Mouse (Mus musculus): ENCODE measurements around the gene Gm20388. TPM values are rescaled to one million over a fixed set of nuclear protein-coding genes. Genes with fewer than 3 reads are reported as not detected.
A peak's percentile ranks its signal among the peaks of the same experiment; 100 is the strongest.
"Not testable (repeated sequence)": the region's sequence is repeated elsewhere in the genome, so short reads cannot be mapped to it uniquely, and the experiment has no call there.

Gm20388 gene
- polyA plus RNA-seq, 1 experiment from 2014 or later: not detected

- H3K4me3 ChIP-seq: peak overlapping the region; percentile 57
- ATAC-seq: no peak
- H3K4me1 ChIP-seq: peaks cover 28% of the 10 kb centered on the region
- peak overlapping the region; percentile 48 for H3K9ac ChIP-seq
- H3K27me3 ChIP-seq (replicated peaks): peaks cover 78% of the 10 kb centered on the region
- H3K4me2 ChIP-seq: peak overlapping the region; percentile 67
- H3K27ac ChIP-seq: no peak overlapping the region
- WGBS (ENCODE audit: insufficient replicate concordance): 17% methylated on average over 47 of the region's 47 CpGs
- no peaks in the 10 kb centered on the region for H3K36me3 ChIP-seq
- no peaks in the 10 kb centered on the region for H3K9me3 ChIP-seq (replicated peaks)
Measured at GRCm38 (mm10) chr8:121651308-121651873, 1740.8 kb downstream of the Gm20388 start.

- Histone ChIP-seq H3K4me1 (peaks cover 28% of the 10 kb centered on the region), H3K27me3 (replicated peaks) (peaks cover 84% of the 10 kb centered on the region), H3K4me2 (peak overlapping the region; percentile 67), H3K27ac (no peak overlapping the region), H3K36me3 (no peaks in the 10 kb centered on the region), H3K9ac (peak overlapping the region; percentile 48), H3K4me3 (peak overlapping the region; percentile 57), H3K9me3 (replicated peaks) (no peaks in the 10 kb centered on the region)
- no peak for ATAC-seq
- WGBS (ENCODE audit: insufficient replicate concordance): 1% methylated on average over 56 of the region's 56 CpGs
Measured at GRCm38 (mm10) chr8:121651874-121652361, 1741.3 kb downstream of the Gm20388 start.

GRCm38 (mm10) chr8:121652774-121653323 lies 1742.2 kb downstream of the Gm20388 start, which contains the start of gene Zcchc14:
Zcchc14 (minus strand) TSS chr8:121652901.
- ATAC-seq: peak; percentile 88
- H3K4me3 ChIP-seq: peak within 1 kb of the TSS; percentile 61
- peaks cover 92% of the 10 kb centered on the region for H3K27me3 ChIP-seq (replicated peaks)
- WGBS (ENCODE audit: insufficient replicate concordance): 3% methylated on average over 63 of the region's 67 CpGs
- H3K9me3 ChIP-seq (replicated peaks): no peaks in the 10 kb centered on the region
- peak within 1 kb of the TSS; percentile 60; the same call in 1 of the 2 replicates for H3K27ac ChIP-seq
- H3K9ac ChIP-seq: peak within 1 kb of the TSS; percentile 58
- H3K4me1 ChIP-seq: peaks cover 22% of the 10 kb centered on the region
- H3K36me3 ChIP-seq: no peaks in the 10 kb centered on the region
- peak within 1 kb of the TSS; percentile 67 for H3K4me2 ChIP-seq

GRCm38 (mm10) chr8:121653340-121654019 lies 1742.8 kb downstream of the Gm20388 start:
- ATAC-seq: no peak
- WGBS (ENCODE audit: insufficient replicate concordance): 7% methylated on average over 31 of the region's 31 CpGs

GRCm38 (mm10) chr8:121654131-121654530 lies 1743.5 kb downstream of the Gm20388 start:
- peaks cover 17% of the 10 kb centered on the region for H3K4me1 ChIP-seq
- 61% methylated on average over 4 of the region's 4 CpGs for WGBS (ENCODE audit: insufficient replicate concordance)
- H3K9ac ChIP-seq: no peak overlapping the region
- H3K4me2 ChIP-seq: no peak overlapping the region
- no peaks in the 10 kb centered on the region for H3K9me3 ChIP-seq (replicated peaks)
- no peak overlapping the region for H3K4me3 ChIP-seq
- no peak overlapping the region for H3K27ac ChIP-seq
- no peak for ATAC-seq
- H3K36me3 ChIP-seq: no peaks in the 10 kb centered on the region
- peaks cover 90% of the 10 kb centered on the region for H3K27me3 ChIP-seq (replicated peaks)

More at GRCm38 (mm10) chr8:121653340-121654019, 1742.8 kb downstream of the Gm20388 start:
- Histone ChIP-seq H3K36me3 (no peaks in the 10 kb centered on the region), H3K9ac (peak overlapping the region; percentile 37; the same call in 1 of the 2 replicates), H3K9me3 (replicated peaks) (no peaks in the 10 kb centered on the region), H3K27me3 (replicated peaks) (peaks cover 94% of the 10 kb centered on the region), H3K27ac (0 out of 2 replicates have a peak overlapping the region, but pooled peaks have one; percentile 10), H3K4me2 (peak overlapping the region; percentile 67), H3K4me3 (peak overlapping the region; percentile 61), H3K4me1 (peaks cover 17% of the 10 kb centered on the region)

- no peak overlapping the region for H3K27ac ChIP-seq
- H3K4me2 ChIP-seq: no peak overlapping the region
- no peaks in the 10 kb centered on the region for H3K9me3 ChIP-seq (replicated peaks)
- H3K36me3 ChIP-seq: no peaks in the 10 kb centered on the region
- H3K9ac ChIP-seq: no peak overlapping the region
- H3K27me3 ChIP-seq (replicated peaks): peaks cover 84% of the 10 kb centered on the region
- WGBS (ENCODE audit: insufficient replicate concordance): 63% methylated on average over 14 of the region's 14 CpGs
- H3K4me3 ChIP-seq: no peak overlapping the region
- peaks cover 14% of the 10 kb centered on the region for H3K4me1 ChIP-seq
- no peak for ATAC-seq
Measured at GRCm38 (mm10) chr8:121654966-121655494, 1744.4 kb downstream of the Gm20388 start.

GRCm38 (mm10) chr8:121660602-121661001 lies 1750.0 kb downstream of the Gm20388 start:
- Histone ChIP-seq H3K4me2 (no peak overlapping the region), H3K9ac (no peak overlapping the region), H3K9me3 (replicated peaks) (no peaks in the 10 kb centered on the region), H3K27ac (no peak overlapping the region), H3K4me3 (no peak overlapping the region), H3K4me1 (no peaks in the 10 kb centered on the region), H3K27me3 (replicated peaks) (peaks cover 80% of the 10 kb centered on the region), H3K36me3 (no peaks in the 10 kb centered on the region)
- no peak for ATAC-seq
- WGBS (ENCODE audit: insufficient replicate concordance): 60% methylated on average over 15 of the region's 15 CpGs

GRCm38 (mm10) chr8:121661631-121662357 lies 1751.2 kb downstream of the Gm20388 start:
- ATAC-seq: no peak
- no peak overlapping the region for H3K9ac ChIP-seq
- no peak overlapping the region for H3K27ac ChIP-seq
- H3K9me3 ChIP-seq (replicated peaks): no peaks in the 10 kb centered on the region
- no peaks in the 10 kb centered on the region for H3K4me1 ChIP-seq
- H3K4me2 ChIP-seq: no peak overlapping the region
- H3K4me3 ChIP-seq: no peak overlapping the region
- H3K36me3 ChIP-seq: no peaks in the 10 kb centered on the region
- peaks cover 72% of the 10 kb centered on the region for H3K27me3 ChIP-seq (replicated peaks)
- 56% methylated on average over 18 of the region's 18 CpGs for WGBS (ENCODE audit: insufficient replicate concordance)

GRCm38 (mm10) chr8:121663101-121663500 lies 1752.5 kb downstream of the Gm20388 start:
- 74% methylated on average over 12 of the region's 12 CpGs for WGBS (ENCODE audit: insufficient replicate concordance)
- no peak overlapping the region for H3K4me3 ChIP-seq
- no peak overlapping the region for H3K27ac ChIP-seq
- no peaks in the 10 kb centered on the region for H3K36me3 ChIP-seq
- no peak overlapping the region for H3K9ac ChIP-seq
- no peaks in the 10 kb centered on the region for H3K9me3 ChIP-seq (replicated peaks)
- ATAC-seq: no peak
- H3K27me3 ChIP-seq (replicated peaks): peaks cover 64% of the 10 kb centered on the region
- no peak overlapping the region for H3K4me2 ChIP-seq
- no peaks in the 10 kb centered on the region for H3K4me1 ChIP-seq

- H3K36me3 ChIP-seq: no peaks in the 10 kb centered on the region
- H3K4me1 ChIP-seq: no peaks in the 10 kb centered on the region
- H3K27ac ChIP-seq: peak overlapping the region; percentile 58
- no peaks in the 10 kb centered on the region for H3K9me3 ChIP-seq (replicated peaks)
- ATAC-seq: no peak
- 3% methylated on average over 16 of the region's 16 CpGs for WGBS (ENCODE audit: insufficient replicate concordance)
- H3K4me3 ChIP-seq: 0 out of 2 replicates have a peak overlapping the region, but pooled peaks have one; percentile 1
- peaks cover 76% of the 10 kb centered on the region for H3K27me3 ChIP-seq (replicated peaks)
- H3K9ac ChIP-seq: no peak overlapping the region
- peak overlapping the region; percentile 41 for H3K4me2 ChIP-seq
Measured at GRCm38 (mm10) chr8:121665329-121665728, 1754.7 kb downstream of the Gm20388 start.

GRCm38 (mm10) chr8:121667936-121668500 lies 1757.4 kb downstream of the Gm20388 start:
- H3K4me1 ChIP-seq; H3K27ac ChIP-seq; H3K4me2 ChIP-seq; H3K4me3 ChIP-seq; H3K9ac ChIP-seq; ATAC-seq; H3K36me3 ChIP-seq; H3K9me3 ChIP-seq (replicated peaks): not testable (repeated sequence)
- WGBS (ENCODE audit: insufficient replicate concordance): 64% methylated on average over 9 of the region's 9 CpGs
- peaks cover 66% of the 10 kb centered on the region for H3K27me3 ChIP-seq (replicated peaks)

Data from liver, embryonic 12.5 days (tissue).